Mouse (Mus musculus): ENCODE results near the gene Zfp961. TPM values are rescaled to one million over a fixed set of nuclear protein-coding genes. Genes with fewer than 3 reads are reported as not detected.

Zfp961 gene
- 24.0 to 33.2 TPM (median 24.9 TPM) in 4 replicates for total RNA-seq (2023; ENCODE audit: inconsistent age)

DNA sequence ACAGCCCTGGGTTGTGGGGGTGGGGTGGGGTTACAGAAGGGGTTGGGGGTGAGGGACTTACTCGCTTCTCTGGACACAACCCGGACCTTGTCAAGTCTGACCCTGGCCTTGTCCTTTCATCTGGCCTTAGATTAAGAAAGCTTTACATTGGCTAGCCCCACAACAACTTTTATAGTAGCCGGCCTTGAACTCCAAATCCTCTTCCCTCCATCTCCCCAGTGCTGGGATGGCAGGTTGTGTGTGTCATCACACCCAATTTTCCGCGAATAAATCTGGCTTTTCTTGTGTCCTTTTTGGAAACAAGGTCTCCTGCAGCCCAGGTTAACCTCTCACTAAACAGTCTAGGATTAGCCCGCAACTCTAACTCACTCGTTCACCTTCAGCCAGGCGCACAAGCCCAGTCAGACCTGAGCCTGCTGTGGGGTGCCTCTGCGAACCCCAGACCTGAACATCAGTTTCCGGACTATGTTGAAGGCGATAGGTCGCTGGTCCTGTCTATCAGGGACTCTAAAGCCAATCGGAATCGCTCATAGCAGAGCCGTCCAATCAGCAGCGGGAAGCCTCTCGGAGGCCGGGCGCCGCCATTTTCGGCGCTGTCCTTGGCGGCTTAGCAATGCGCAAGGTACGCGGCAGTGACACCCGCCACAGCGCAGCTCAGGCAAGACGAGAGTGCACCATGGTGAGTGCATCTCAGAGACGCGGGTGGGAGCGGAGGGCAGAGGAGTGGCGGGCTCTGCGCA lies at the start of gene Zfp961:
Gene Zfp961 (plus strand): TSS at position 557 of the 740 bp plus-strand sequence.

DNA sequence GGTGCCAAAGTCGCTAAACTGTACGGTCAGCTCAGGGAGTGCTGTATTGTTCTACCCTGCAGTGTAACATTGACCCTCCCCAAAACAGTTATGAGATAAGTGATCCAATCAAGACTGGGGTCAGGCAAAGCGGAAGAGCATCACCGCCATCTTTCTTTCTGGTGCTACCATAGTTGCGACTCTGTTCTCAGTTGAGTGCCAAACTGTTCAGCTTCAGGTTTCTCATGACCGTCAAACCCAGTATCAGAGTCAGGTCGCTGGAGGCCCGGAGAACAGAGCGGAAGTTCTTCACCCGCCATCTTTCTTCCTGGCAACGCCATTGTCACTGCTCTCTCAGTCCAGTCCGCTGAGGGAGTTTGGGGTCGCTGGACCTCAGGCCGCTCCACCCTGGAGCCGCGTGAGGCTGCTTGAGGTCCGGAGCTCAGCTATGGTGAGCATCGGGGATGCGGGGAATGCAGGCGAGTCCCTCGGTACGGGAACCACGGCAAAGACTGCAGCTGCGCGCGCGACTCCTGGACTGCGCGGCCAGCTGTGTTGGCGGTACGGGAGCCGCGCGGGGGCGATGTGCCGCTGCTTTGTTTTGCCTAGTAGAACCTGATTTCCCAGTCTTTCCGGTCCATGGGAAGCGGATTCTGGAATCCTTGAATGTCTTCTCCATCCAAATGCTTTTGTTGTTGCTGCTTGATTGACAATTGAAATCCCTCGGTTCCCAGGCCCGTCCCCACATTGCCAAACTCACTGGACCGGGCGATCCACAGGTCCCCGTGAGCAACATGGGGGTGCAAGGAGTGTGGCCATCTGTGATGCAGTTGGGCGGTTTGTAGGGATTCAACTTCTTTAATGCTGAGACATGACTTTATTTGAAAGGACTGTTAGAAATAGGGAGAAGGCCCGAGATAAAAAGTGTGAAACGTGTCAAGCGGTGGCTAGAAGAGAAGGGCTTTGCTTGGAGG lies 42.3 kb upstream of the Zfp961 start, which contains the start of the genes Zfp882 and Zfp617:
Gene Zfp882 (plus strand): TSS at position 300 of the 953 bp plus-strand sequence.
Gene Zfp617 (plus strand): TSS at position 327 of the 953 bp plus-strand sequence.

DNA sequence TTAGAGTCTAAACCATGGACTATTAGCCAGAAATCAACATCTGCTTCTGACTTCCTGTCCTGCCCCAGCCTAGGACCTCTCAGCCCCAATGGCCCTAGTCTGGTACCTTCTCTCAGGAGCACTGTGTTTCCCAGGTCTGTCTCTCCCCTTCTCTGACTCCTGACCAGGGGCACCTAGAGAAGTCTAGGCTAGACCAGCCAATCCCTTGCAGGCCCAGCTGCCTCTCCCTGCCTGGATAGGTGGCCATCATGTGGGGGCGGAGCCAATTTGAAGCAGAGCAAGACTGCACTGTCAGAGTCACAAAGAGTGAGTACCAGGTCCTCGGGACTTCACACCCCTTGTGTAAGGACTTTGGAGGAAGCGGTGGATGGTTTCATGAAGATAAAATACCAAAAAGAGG lies 58.6 kb downstream of the Zfp961 start, which contains the start of gene Cyp4f18:
Gene Cyp4f18 (minus strand): TSS at position 154 of the 400 bp plus-strand sequence.

DNA sequence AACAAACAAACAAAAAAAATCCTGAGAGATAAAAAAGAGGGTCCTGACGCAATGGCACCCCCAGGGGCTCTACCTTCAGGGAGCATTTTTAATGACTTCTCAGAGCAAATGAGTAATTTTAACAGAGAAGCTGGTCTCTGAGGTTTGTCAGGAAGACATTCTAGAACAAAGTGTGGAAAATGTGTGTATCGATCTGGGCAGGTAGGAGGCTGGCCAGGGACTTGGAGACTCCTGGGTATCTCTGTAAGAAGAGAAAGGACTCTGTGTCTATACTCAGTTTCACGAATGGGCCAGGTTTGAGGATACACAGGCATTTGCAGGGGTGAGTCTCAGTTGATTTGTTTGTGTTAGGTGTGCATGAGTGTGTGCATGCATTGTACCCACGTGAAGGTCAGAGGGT lies 90.1 kb downstream of the Zfp961 start, which contains the start of gene Olfr372:
Gene Olfr372 (plus strand): TSS at position 301 of the 400 bp plus-strand sequence.

Other genes with a start within 250 kb of the Zfp961 start
- gene B3gnt3, start 249.2 kb upstream of the Zfp961 start, total RNA-seq (2023; ENCODE audit: inconsistent age), result 0.54 to 0.93 TPM (median 0.59 TPM) in 4 replicates
- gene Fcho1, start 225.3 kb upstream of the Zfp961 start, total RNA-seq (2023; ENCODE audit: inconsistent age), result 168 to 193 TPM (median 180 TPM) in 4 replicates
- gene Zfp709, start 69.0 kb upstream of the Zfp961 start, total RNA-seq (2023; ENCODE audit: inconsistent age), result 9.8 to 12.1 TPM (median 11.3 TPM) in 4 replicates
- gene Zfp882, start 42.4 kb upstream of the Zfp961 start, total RNA-seq (2023; ENCODE audit: inconsistent age), result 8.2 to 9.7 TPM (median 8.9 TPM) in 4 replicates
- gene Zfp617, start 42.4 kb upstream of the Zfp961 start, total RNA-seq (2023; ENCODE audit: inconsistent age), result 9.7 to 12.9 TPM (median 10.6 TPM) in 4 replicates
- gene Cyp4f18, start 58.6 kb downstream of the Zfp961 start, total RNA-seq (2023; ENCODE audit: inconsistent age), result 186 to 230 TPM (median 196 TPM) in 4 replicates
- not detected in 4 replicates for gene Olfr372, start 90.2 kb downstream of the Zfp961 start, total RNA-seq (2023; ENCODE audit: inconsistent age)
- gene Olfr373, start 132.1 kb downstream of the Zfp961 start, total RNA-seq (2023; ENCODE audit: inconsistent age), result 0.21 TPM in 1 of 4 replicates, not detected in the others
- gene Olfr374, start 156.0 kb downstream of the Zfp961 start, total RNA-seq (2023; ENCODE audit: inconsistent age), result 0.06 to 0.22 TPM (median 0.06 TPM) in 3 of 4 replicates, not detected in the other
- gene Tpm4, start 183.9 kb downstream of the Zfp961 start, total RNA-seq (2023; ENCODE audit: inconsistent age), result 246 to 263 TPM (median 261 TPM) in 4 replicates
- gene Rab8a, start 210.2 kb downstream of the Zfp961 start, total RNA-seq (2023; ENCODE audit: inconsistent age), result 110 to 144 TPM (median 142 TPM) in 4 replicates
- gene Hsh2d, start 238.6 kb downstream of the Zfp961 start, total RNA-seq (2023; ENCODE audit: inconsistent age), result 28.4 to 38.7 TPM (median 32.9 TPM) in 4 replicates